Mouse (Mus musculus) urinary bladder, postnatal 4 days (tissue): Measurements from ENCODE around the gene Hhipl1.

ENCODE experiments used
- DNase-seq, 2 experiments: peaks; one replicate each; pipeline ENCODE4 v3.0.0; 2021 to 2022; ENCODE audit warnings: low spot score in 2 of 2

Gene Hhipl1

DNA sequence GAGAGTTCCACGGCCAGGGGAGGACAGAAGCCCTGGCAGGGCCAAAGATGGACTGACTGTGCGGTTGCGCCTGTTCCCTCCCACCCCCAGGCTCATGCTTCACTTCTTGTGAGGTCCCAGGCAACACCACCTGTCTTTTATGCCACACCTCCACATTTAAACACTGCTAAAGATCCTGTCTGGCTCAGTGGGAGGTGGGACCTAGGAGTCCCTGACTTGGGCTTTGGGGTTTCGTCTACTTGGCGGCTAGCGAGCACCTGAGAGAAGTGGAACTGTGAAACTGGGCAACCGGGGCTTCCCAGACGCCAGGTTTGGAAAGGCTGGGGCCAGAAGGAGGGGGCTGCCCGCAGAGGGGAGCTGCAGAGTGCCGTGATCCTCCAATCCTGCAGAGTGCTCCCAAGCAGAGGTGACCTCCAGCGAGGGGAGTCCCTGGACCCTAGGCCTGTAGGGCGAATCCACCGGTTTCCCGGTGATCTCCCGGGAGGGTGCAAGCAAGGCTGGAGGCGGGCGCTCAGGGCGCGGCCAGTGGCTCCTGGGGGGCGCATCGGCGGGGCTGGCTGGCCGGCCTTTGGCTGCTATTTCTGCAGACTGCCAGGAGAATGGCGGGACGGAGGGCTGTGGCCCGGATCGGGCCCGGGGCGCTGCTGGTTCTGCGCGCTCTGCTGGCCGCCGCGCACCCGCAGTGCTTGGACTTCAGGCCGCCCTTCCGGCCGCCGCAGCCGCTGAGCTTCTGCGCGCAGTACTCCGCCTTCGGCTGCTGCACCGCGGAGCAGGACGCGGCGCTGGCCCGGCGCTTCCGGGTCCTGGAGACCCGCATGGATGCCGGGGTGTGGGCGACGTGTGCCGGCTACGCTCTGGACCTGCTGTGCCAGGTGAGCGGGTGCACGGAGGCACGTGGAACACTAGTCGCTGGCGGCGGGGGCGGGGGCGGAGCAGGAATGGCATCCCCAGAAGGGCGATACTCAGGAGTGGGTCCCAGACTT is at the start of gene Hhipl1:
Gene Hhipl1, plus strand, starts transcription at position 459 of the 983 bp plus-strand sequence.
- DNase-seq: no peak

DNA sequence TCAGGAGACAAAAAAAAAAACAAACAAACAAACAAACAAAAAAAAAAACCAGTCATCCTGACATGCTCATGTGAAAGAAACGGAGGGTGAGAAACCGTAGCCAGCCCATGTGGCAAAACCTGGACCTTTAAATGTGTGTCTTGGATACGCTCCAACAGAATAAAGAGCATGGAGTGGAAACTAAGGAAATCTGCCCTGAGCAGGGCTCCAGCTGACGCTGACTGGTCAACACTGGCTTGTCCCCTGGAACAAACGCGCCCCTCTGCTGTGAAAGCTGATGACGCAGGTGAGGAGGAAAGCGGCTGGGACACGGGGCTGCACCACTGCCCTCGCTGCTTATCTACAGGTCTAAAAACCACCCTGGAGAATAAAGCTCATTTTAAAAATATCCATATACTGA is 49.3 kb upstream of the Hhipl1 start:
- no peak for DNase-seq

DNA sequence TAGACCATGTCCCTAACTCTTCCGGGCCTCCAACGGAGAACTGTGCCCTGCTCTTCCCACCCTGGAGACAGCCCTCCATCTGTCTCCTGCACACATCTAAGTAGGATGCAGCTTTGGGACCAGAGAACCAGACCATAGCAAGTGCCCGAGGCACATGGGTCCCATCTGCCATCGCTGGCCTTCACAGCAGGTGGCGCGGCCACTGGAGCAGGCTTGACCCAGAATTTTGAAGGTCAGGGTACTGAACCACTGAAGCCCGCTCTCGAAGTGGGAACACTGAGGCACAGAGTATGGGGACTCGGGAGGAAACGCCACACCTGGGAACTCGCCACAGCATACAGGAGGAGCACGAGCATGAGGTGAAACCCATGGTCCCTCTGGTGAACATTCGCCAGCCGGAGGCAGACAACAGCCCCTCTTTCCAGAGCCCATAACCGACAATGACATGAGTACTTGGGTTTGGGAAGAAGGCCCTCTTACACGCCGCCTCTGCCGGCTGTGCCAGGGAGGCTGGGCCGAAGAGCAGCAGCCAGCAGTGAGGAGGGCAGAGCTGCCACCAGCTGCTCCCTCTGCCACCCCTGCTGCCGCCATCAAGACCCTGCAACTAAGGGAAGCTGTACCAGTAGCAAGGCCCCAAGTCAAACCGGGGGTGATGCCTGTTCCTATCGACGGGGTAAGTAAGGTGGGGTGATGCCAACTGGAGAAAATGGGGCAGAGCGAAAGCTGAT is 46.6 kb upstream of the Hhipl1 start:
- DNase-seq: no peak

DNA sequence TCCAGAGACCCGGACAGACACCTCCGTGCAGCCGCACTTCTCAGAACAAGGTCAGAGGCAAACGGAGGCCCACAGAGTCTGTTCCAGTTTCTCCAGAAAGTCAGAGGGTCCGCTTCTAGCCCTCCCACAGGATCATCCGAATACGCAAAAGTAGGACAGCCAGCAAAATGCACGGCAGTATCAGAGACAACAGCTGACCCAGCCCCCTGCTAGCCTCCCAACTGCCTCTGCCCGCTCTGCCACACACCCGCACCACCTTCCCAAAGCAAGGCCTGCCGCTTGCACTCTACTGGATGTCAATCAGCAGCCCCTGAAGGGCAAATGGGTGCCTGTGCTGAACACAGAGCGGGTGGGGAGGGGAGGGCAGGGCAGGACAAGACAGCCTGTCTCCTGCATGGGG is 45.1 kb upstream of the Hhipl1 start:
- DNase-seq: no peak

DNA sequence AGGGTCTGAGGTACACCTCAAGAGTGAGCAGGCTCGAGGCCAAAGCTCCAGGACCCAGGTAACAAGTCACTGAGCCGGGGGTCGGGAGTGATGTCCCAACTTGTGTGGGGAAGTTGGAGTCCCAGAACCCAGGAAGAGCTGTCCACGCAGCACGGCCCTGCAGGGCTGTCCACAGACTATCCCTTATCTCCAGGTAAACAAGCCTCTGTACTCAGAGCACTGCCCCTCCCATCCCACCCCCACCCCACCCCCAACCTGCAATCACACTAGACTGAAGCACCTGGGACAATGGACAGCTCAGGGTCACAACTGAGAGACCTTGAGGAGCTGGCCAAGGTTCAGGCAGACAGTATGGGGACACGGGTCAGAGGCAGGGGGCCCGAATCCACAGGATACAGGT is 41.2 kb upstream of the Hhipl1 start:
- DNase-seq: no peak

DNA sequence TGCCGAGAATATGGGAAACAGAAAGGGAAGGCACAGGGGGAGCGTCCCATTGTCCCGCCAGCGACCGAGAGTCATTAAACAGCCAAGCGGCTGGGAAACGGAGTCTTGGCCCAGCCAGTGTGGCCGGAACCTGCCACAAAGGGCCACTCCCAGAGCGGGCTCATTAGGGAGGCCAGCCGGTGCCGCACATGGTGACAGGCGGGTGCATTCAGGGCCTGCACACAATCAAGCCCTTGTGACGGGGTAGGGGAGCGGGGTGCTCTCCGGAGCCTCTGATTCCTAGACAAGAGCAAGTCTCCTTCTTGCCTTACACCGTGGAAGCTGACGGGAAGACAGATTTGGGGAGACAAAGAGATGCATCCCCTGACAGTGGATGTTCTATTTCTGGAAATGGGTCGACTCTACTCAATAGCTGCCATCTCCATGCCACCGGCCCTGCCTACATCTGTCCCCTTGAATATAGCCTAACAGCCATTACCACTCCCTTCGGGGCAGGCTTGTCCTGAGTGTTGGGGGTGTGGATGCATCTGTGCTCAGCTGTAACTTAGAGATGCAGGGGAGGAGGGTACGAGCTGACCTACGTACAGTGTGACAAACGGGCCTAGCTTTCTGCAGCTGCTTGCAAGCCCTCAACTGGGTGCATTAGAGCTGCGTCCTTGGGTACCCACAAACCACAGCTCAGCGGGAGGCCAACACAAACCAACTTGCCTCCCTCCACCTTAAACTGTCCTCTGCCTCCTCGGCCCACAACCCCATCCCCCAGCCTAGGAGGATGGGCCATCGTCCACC is 40.0 kb upstream of the Hhipl1 start:
- no peak for DNase-seq

DNA sequence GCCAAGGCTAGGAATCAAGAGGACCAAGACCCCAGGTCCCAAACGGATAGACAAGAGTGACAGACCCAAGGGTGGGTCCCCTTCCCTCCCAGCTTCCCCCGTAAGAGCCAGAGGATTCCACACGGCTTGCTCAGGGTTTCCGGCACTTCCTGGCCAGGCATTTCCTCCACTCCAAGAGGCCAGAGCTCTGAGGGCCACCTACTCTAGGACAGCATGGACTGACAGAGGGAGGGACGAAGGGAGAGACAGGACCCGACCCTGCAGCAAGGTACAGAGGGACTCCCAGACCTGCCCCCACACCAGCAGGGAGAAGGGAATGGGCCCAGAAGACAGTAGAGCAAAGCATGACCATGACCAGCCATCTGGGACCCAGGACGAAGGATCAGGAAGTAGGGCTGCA is 38.4 kb upstream of the Hhipl1 start:
- no peak for DNase-seq

DNA sequence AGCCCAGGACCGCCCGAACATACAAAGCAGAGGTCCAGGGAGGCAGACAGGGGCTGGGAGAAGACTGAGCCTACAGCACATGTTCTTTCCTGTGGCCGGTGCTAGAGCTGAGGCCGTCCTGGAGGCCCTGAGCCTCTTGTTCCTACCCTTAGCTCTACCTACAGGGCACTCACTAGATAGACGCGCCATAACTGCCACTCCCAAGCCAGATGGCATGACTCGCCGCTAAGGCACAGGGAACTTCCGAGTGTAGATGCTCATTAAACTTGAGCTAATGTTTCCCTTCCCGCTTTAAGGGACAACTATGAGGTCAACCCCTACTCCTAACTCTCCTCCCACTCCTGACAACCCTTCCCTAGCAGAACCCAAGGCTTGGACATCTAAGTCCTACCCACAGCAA is 37.1 kb upstream of the Hhipl1 start:
- DNase-seq: no peak

DNA sequence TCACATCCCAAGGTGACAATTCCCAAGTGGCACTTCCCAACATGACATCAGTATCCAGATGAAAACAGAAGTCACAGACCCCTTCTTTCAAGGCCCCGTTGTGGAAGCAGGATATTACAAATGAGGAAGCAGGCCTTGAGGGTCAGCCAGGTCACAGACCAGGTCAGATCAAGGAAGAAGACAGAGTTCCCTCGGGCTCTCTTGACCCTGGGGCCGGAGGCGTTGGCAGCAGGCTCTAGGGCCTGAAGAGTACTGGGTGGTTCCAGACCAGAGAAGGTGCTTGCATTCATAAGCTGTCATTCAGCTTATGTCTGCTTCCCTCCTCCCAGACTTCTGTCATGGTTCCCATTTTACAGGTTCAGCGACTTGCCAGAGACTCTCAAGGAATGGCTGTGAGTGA is 36.4 kb upstream of the Hhipl1 start:
- no peak for DNase-seq

DNA sequence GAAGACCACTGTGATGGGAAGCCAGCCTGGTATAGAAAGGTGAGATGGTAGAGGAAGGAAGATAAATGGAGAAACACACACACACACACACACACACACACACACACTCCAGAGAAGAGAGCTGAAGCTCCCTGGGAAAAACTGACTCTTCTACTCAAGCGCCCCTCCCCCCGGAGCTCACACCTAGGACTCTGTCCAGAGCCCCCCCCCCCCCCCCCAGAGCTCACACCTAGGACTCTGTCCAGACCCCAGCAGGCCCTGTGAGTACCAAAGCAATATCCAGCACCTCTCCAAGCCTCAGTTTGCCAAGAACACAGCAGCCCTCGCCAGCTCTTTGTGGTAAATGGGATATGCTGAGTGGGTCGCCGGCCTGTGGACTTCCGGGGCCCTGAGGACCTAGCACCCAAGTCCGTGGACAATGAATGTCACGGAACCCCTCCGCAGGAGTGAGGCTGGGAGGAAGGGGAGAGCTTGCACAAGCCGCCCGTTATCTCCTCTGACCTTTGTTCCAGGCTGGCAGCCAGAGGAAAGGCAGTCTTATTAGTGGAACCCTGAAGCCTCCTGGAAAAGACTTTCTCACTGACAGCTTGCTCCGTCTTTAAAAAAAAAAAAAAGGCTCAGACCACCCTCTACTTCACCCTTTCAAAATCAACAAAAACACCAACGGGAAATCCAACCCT is 35.7 kb upstream of the Hhipl1 start:
- no peak for DNase-seq

DNA sequence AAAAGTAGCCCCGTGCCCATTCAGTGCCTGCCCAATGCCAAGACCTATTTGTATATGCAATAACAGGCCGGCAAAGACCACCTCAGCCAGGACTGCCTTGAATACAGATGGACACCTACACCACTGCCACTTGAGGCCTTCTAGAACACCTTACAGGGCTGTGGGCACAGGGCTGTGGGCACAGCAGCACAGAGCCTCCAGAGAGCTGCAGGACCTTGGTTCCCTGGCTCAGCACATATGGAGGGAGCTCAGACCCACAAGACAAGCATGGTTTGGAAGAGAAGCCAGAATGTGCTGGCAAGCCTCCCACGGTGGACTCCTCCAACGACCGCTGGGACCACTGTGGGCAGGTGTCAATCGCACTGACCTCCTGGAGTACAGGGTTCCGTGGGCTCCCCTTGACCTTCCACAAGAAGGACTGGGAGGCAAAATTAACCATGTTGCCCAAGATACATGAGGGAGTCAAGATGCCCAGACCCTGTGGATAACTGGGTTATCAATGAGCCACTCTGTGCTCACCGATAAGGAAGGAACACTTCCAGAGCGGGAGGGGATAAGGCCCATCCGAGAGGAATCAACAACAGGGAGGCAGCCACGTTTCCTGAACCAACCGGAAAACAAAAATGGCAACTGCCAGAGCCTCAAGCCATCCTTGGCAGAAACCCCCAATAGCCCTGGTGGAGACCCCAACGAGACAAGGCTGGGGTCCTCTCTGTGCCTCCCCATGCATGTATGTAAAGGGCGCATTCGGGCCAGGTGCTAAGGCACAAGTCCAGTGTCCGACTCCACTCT is 34.5 kb upstream of the Hhipl1 start:
- no peak for DNase-seq

DNA sequence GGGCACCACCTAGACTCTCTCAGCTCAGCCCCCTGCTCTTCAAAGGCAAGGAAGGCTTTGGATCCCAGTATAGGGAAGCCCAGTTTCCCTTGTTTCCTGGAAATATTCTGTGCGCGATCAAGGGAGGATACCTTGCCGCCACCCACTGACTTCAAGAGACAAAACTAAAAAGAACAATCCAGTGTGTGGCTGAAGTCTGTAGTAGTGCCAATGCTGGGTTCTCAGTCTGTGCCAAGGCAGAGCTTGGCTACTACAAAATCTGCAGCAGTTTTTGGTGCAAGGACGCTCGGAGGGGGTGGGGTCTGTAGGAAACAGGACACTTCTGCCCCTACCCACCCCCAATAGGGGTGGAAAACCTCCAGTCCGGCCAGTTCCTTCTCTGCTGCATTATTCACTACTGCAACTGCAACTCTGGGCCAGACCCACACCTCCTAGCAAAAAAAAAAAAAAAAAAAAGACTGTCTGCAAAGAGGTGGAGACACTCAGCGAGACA is 33.9 kb upstream of the Hhipl1 start:
- DNase-seq: no peak

DNA sequence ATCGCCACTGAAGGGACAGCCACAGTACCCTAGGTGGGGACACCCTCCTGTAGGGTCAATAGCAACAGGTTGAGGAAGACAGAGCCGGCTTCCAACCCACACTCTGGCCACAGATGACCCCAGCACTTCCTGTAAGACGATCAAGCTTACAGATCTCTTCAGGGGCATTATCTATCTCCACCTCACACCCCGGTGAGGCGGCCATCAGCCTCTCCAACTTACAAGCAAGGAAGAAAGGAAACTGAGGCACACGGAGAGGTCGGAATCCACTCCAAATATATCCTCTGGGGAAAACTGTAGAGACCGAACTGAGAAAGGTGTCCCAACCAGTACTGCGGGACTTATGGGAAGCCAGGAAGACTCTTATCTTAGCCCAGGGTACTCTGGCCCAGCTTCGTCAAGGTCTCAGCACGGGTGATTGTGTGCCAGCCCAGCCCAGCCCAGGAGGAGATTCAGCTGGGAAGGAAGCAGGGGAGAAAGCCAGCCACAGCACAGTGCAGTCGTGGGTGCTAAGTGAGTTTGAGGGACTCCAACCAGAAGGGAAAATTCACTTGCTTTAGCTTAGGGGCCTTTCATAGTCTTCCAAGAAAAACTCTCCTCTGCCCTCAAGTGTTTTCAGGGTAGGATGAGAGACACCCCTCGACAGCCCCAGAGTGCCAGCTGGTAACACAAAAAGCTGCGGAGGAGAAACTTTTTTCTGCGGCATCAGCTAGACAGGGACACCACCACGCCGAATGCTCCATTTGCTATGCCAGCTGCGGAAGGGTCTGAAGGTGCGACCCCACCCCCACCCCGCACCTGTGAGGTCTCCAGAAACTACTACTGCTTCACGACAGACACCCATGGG is 32.4 kb upstream of the Hhipl1 start:
- DNase-seq: no peak

DNA sequence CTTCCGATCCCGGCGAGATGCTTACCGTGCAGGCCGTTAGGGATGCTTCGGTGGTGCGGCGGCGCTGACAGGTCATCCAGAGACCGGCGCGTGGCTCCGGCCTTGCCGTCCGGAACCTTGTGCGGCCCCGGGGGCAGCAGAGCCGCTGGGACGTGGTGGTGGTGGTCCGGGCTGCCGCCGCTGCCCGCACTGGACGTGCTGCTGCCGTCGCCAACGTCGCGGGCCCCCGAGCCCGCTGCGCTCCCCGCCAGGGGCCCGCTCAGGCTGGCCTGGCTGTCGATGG is 31.8 kb upstream of the Hhipl1 start:
- no peak for DNase-seq

DNA sequence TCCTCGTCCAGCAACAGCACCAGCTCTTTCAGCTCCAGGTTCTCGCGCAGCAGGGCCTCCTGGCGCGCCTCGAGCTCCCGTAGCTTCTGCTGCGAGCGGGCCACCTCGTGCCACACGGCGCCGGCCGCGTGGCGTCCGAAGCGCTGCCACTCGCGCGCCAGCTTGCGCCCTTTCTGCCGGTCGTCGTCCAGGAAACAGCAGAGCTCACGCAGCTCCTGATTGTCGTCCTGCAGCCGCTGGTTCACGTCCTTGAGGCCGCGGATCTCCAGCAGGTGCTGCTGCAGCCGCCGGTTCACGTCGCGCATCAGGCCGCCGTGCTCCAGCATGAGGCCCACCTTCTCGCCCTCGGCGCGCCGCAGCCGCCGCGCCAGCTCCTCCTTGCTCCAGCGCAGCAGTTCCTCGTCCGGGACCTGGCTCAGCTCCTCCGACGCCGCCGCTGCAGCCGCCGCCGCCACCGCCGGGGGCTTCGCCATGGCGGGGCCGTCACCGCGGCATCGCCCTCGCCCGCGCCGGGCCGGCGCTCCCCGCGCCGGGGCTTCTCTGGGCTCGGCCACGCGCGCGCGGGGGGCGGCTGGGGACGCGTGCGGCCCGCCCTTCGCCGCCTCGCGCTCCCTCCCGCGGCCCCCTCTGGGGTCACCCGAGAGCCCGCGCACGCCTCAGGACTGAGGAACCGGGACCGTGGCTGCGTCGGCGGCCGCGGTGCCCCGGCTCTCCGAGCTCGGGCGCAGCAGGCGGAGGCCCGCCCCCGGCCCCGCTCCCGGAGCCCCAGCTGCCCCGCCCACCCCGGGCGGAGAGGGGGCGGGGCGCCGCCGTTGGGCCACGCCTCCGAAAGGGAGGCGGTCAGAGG is 31.2 kb upstream of the Hhipl1 start, which contains the start of gene Ccdc85c:
Gene Ccdc85c, minus strand, starts transcription at position 765 of the 847 bp plus-strand sequence.
- DNase-seq: peak in 1 of 2 experiments; percentile 56

DNA sequence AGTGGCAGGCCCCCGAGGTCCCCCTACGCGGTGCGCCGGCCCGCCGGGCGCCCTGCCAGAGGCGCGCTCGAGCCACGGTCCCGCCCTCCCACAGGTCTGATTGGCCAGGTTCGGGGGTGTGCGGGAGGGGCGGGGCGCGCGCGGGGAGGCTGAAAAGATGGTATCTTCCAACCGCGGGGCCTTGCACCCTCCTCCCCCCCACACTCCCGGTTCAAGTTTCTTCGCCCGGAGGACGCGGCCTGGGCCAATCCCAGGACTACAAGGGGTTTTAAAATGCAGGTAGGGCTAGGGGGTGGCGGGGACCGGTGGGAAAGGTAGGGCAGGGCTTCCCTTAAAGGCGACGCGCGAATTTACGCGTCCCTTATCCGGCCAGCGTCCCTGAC is 30.6 kb upstream of the Hhipl1 start:
- DNase-seq: peak; percentile 98 to 99

DNA sequence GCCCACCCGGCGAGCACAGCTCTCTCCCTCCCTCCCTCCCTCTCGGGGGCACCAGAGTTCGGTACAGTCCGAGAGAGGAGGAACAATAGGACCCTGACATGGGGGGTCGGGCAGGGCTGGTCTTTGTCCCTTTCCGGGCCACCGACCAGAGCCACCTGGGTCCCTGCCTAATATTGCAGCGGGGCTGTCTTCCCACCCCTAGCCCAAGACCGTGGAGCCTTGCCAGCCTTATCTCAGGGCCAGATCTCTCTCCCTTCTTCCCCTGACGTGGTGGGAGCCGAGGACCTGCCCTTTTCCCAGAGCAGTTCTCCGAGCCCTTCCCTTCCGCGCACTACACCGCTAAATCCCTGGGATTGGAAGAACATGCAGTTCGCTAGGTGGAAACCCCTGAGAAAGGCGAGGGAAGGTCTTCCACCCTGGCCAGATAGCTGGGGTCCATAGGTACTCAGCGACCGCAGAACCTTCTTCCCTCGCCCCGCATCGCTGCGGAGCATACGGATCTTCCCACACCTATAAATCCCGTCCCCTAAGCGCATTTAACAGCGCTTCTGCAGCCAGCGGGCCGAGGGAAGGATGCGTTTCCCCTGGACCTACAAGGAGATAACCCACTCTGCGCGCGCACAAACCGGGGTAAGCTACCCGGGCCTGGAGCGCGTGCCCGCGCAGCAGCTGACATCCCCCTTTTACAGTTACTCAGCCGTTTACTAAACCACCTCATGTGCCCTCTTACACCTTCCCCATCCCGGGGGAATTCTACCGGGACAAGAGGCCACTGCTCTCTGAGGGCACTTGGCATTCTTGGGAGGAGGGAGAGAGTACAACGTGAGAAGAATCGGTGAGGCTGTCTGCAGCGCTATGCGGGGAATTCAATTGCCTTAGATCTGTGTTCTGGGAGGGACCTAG is 29.9 kb upstream of the Hhipl1 start:
- DNase-seq: no peak

DNA sequence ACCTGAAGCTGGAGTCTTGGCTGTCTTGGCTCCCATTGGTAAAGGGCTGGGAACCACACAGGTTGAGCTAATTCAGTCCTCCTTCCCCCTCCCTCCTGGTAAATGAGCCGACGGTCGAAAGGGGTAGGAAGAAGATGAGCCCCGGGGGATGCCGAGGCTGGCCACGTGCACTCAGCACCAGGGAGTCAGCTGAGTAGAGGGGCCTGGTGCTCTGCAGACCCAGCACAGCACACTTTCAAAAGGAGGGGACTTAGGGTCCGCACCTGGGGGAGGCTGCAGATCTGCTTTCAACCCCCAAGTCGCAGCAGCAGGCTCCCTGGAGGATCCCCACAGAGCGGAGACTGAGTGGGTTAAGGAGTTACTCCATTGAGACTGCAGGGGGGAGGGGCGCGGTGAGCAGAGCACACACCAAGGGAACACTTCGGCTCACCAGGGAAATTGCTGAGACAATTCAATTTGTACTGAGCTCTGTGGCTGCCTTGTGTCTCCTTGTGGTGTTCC is 28.7 kb upstream of the Hhipl1 start:
- no peak for DNase-seq
